Mouse (Mus musculus) olfactory bulb, adult 2 months (tissue): ENCODE measurements around the gene Hsh2d. TPM values are rescaled to one million over a fixed set of nuclear protein-coding genes. Genes with fewer than 3 reads are reported as not detected.
A peak's percentile ranks its signal among the peaks of the same experiment; 100 is the strongest.

ENCODE experiments used
- H3K27ac ChIP-seq: fragments of 200-500 bp; 2 replicates; pipeline ENCODE4 v1.5.1; 2012; ENCODE audit warnings: low read depth, low read length; ENCODE audit not compliant: insufficient read depth
- H3K4me1 ChIP-seq: fragments of 200-500 bp; 2 replicates; pipeline ENCODE4 v1.6.1; 2012; ENCODE audit warnings: low read length; ENCODE audit not compliant: control insufficient read depth, insufficient read depth
- H3K4me3 ChIP-seq: fragments of 200-500 bp; 2 replicates; pipeline ENCODE4 v1.5.1; 2012; ENCODE audit warnings: mild to moderate bottlenecking, low read depth, low read length, moderate library complexity; ENCODE audit not compliant: insufficient read depth
- CTCF ChIP-seq: fragments of 200-500 bp; IDR thresholded peaks from 2 replicates; pipeline ENCODE4 v1.5.1; 2012; ENCODE audit warnings: low read depth, mild to moderate bottlenecking, low read length, moderate library complexity; ENCODE audit not compliant: insufficient read depth
- POLR2A ChIP-seq: fragments of 200-500 bp; IDR thresholded peaks from 2 replicates; pipeline ENCODE4 v1.6.1; 2012; ENCODE audit warnings: mild to moderate bottlenecking, low read depth, low read length, moderate library complexity; ENCODE audit not compliant: insufficient read depth
- WGBS: fragments of 180-500 bp; shearing (Covaris S2); methylation state at CpG from one replicate; pipeline ENCODE4 v1.1.7; 2018; 5-methylcytosine and 5-hydroxymethylcytosine counted together
- polyA plus RNA-seq: library from polyadenylated mRNA; stranded (reverse); fragments of >200 nt; gene quantifications from 2 replicates; pipeline ENCODE4 v1.2.4, GENCODE M21; 2012; ENCODE audit warnings: low replicate concordance; ENCODE audit not compliant: missing spikeins, insufficient read depth, insufficient read length

Gene Hsh2d
- polyA plus RNA-seq, 1 experiment: not detected

DNA sequence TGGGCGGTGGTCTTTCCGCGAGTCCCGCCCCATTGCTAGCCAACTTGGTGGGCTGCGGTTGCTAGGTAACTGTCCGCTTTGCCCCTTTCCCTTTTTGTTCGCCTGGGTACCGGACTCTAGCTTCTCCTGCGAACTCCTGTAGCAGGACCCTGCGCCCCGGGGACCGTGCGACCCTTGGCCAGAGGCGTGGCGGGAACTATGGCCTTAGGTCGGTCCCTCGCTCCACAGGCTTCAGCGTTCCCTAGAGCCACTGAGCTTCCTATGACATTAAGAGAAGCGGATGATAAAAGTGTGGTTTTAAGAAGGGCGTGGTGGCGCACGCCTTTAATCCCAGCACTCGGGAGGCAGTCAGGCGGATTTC lies 50.9 kb downstream of the Hsh2d start:
- peak overlapping the region; percentile 89 for H3K4me3 ChIP-seq
- H3K27ac ChIP-seq: peak overlapping the region; percentile 65; the same call in 1 of the 2 replicates
- TF ChIP-seq POLR2A (no peak), CTCF (no peak)
- under 1% methylated on average over 24 of the region's 24 CpGs for WGBS
- peaks cover 13% of the 10 kb centered on the region for H3K4me1 ChIP-seq

DNA sequence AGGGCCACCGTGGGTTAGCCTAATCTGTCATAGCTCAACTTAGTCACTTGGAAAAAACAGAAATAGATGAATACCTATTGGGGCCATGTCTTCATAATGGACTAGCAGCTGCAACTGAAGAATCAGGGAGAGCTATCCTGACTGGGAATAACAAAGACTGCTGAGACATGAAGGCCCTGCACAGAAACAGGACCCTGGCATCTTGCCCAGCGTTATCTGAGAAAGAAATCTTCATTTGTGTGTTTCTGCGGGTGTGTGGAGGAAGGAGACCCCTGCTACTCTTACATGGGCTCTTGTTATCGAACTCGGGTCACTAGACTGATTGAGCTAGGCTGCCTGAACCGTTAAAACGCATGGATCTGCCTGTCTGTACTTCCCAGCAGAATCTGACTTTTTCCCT lies 51.5 kb downstream of the Hsh2d start:
- Histone ChIP-seq H3K4me3 (peak overlapping the region; percentile 89; the same call in 1 of the 2 replicates), H3K4me1 (peaks cover 13% of the 10 kb centered on the region), H3K27ac (no peak overlapping the region)
- TF ChIP-seq CTCF: no peak
- TF ChIP-seq POLR2A: no peak
- WGBS: 53% methylated on average over 7 of the region's 7 CpGs

DNA sequence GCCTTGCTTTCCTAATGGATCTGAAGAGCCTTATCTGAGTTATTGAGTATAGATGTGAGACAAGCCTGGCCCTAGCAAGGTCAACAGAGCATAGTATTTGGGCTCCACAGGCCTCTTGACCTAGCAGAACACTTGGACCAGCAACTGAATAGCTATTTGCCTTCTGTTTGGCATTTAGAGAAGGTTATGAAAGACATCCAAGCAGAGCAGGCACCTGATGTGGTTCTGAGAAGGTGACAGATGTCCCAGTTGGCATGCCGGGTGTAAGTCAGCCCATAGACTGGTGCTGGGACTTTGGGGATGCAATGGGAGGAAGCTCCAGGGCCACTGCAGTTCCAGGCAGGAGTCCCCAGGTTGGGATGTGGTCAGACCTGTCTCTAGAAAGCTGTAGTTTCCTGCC lies 52.8 kb downstream of the Hsh2d start:
- WGBS: 97% methylated on average over 1 of the region's 1 CpGs
- TF ChIP-seq CTCF: no peak
- no peak for TF ChIP-seq POLR2A
- H3K27ac ChIP-seq: no peak overlapping the region
- H3K4me1 ChIP-seq: peaks cover 13% of the 10 kb centered on the region
- no peak overlapping the region for H3K4me3 ChIP-seq

DNA sequence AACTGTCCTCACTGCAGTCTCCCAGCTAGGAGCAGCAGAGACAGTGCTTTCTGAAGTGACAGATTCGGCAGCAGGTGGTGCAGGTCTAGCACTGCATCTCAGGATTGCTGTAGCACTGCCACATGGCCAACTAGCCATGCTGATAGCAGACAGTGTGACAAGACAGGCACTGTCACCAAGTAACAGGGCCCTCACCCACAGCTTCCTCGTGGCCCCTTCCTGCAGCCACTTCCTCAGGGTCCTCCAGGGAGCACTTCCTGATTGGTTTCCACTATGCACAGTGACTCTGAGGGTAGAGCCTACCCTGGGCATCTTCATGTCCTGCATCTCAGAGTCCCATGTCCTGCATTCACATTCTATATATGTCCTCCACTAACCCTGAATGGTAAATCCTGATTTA lies 55.2 kb downstream of the Hsh2d start:
- 74% methylated on average over 2 of the region's 2 CpGs for WGBS
- Histone ChIP-seq H3K4me3 (no peak overlapping the region), H3K27ac (no peak overlapping the region), H3K4me1 (peaks cover 11% of the 10 kb centered on the region)
- no peak for TF ChIP-seq CTCF
- TF ChIP-seq POLR2A: no peak

Other genes starting within 250 kb of the Hsh2d start
- not detected in 2 replicates for gene Zfp961, start 238.6 kb upstream of the Hsh2d start, polyA plus RNA-seq
- gene Cyp4f18, start 180.0 kb upstream of the Hsh2d start, polyA plus RNA-seq: not detected in 2 replicates
- gene Olfr372, start 148.4 kb upstream of the Hsh2d start, polyA plus RNA-seq: not detected in 2 replicates
- gene Olfr373, start 106.5 kb upstream of the Hsh2d start, polyA plus RNA-seq: not detected in 2 replicates
- not detected in 2 replicates for gene Olfr374, start 82.6 kb upstream of the Hsh2d start, polyA plus RNA-seq
- not detected in 2 replicates for gene Tpm4, start 54.7 kb upstream of the Hsh2d start, polyA plus RNA-seq
- not detected in 2 replicates for gene Rab8a, start 28.4 kb upstream of the Hsh2d start, polyA plus RNA-seq
- gene Cib3, start 23.2 kb downstream of the Hsh2d start, polyA plus RNA-seq: not detected in 2 replicates
- not detected in 2 replicates for gene Gm11034, start 24.0 kb downstream of the Hsh2d start, polyA plus RNA-seq
- 119 TPM in 1 of 2 replicates, not detected in the other for gene Fam32a, start 30.1 kb downstream of the Hsh2d start, polyA plus RNA-seq
- not detected in 2 replicates for gene Ap1m1, start 50.4 kb downstream of the Hsh2d start, polyA plus RNA-seq
- gene Gm10282, start 115.6 kb downstream of the Hsh2d start, polyA plus RNA-seq: 407 TPM in 1 of 2 replicates, not detected in the other
- not detected in 2 replicates for gene Klf2, start 129.4 kb downstream of the Hsh2d start, polyA plus RNA-seq
- 130 and 148 TPM in 2 replicates for gene Eps15l1, start 231.8 kb downstream of the Hsh2d start, polyA plus RNA-seq